ENCODE assay signal across 8 mouse cellular contexts in the genomic region with DNA sequence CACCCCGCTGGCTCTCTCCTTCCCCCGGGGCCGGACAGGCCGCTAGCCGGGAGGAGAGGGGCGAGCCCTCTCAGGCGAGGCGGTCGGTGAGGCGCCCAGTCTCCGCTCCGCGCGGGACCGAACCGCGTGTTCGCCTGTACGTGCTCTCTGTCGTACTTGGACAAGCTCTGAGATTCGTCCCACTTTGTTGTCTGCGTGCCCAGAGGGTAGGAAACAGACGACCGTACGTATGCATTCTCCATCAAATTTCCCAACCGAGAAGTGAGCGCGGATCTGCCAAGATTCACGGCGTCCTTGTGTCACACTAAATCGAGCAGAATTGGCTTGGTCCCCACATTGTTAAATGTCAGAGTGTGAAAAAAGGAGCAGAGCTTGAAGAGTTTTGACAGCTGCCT. TPM values are rescaled to one million over a fixed set of nuclear protein-coding genes. Genes with fewer than 3 reads are reported as not detected.
DNase-seq lines count a peak whose midpoint lies in the region; ATAC-seq and TF ChIP-seq lines count a peak whose summit lies in the region.

No protein-coding gene starts in this region.

- TF ChIP-seq CTCF in liver, adult 2 months (IDR thresholded peaks at IDR 0.05; ENCODE audit: low read depth, low read length), result no peak

- peak overlapping the region; percentile 94 for H3K27ac ChIP-seq in hindbrain, embryonic 13.5 days
- peak overlapping the region; percentile 13; the same call in 1 of the 2 replicates for H3K27ac ChIP-seq in liver, adult 2 months (replicated peaks; ENCODE audit: insufficient read depth, low read depth, low read length)

- peak overlapping the region; percentile 94 for H3K9ac ChIP-seq in hindbrain, embryonic 13.5 days
- peak overlapping the region; percentile 88 for H3K9ac ChIP-seq in liver, adult 2 months (ENCODE audit: low read depth, low read length)

- H3K4me1 ChIP-seq in erythroblast, embryonic 14.5 days (ENCODE audit: control insufficient read depth), result peaks cover 37% of the 10 kb centered on the region
- H3K4me1 ChIP-seq in hindbrain, embryonic 13.5 days (replicated peaks), result peaks cover 22% of the 10 kb centered on the region
- H3K4me1 ChIP-seq in liver, adult 2 months (ENCODE audit: control insufficient read depth, insufficient read depth, low read length), result peaks cover 1% of the 10 kb centered on the region; the same call in 1 of the 2 replicates

- DNase-seq in ovary, adult 18-20 months (ENCODE audit: low spot score), result peak; percentile 3
- no peak for DNase-seq in ovary, postnatal 36 days (ENCODE audit: low spot score)
- DNase-seq in liver, adult 2 months (ENCODE audit: extremely low read depth, low read depth, low spot score), result peak; percentile 29
- DNase-seq in T-cell, adult 2 months (ENCODE audit: low spot score), result no peak

- H3K4me3 ChIP-seq in erythroblast, embryonic 14.5 days (replicated peaks), result peak overlapping the region; percentile 78
- H3K4me3 ChIP-seq in hindbrain, embryonic 13.5 days, result peak overlapping the region; percentile 99
- H3K4me3 ChIP-seq in liver, adult 2 months (ENCODE audit: insufficient read depth, low read depth, low read length), result peak overlapping the region; percentile 82

- H3K27me3 ChIP-seq in erythroblast, embryonic 14.5 days (ENCODE audit: control insufficient read depth), result no peaks in the 10 kb centered on the region
- H3K27me3 ChIP-seq in hindbrain, embryonic 13.5 days, result no peaks in the 10 kb centered on the region
- H3K27me3 ChIP-seq in liver, adult 2 months (ENCODE audit: control insufficient read depth, insufficient read depth, low read length), result no peaks in the 10 kb centered on the region

- peaks cover 40% of the 10 kb centered on the region for H3K36me3 ChIP-seq in erythroblast, embryonic 14.5 days (ENCODE audit: control insufficient read depth)
- peaks cover under 1% of the 10 kb centered on the region; the same call in 1 of the 2 replicates for H3K36me3 ChIP-seq in hindbrain, embryonic 13.5 days
- peaks cover 2% of the 10 kb centered on the region; the same call in 1 of the 2 replicates for H3K36me3 ChIP-seq in liver, adult 2 months (ENCODE audit: control insufficient read depth, insufficient read depth, low read length)

- peak overlapping the region; percentile 92 for H3K4me2 ChIP-seq in hindbrain, embryonic 13.5 days

- H3K79me2 ChIP-seq in liver, adult 2 months (ENCODE audit: control insufficient read depth, insufficient read depth, low read length), result peaks cover 8% of the 10 kb centered on the region; the same call in 1 of the 2 replicates

- no peak for TF ChIP-seq POLR2A in liver, adult 2 months (IDR thresholded peaks at IDR 0.05; ENCODE audit: extremely low read depth, insufficient read depth, low read length)

- under 1% methylated on average over 28 of the region's 31 CpGs for WGBS in hindbrain, embryonic 13.5 days
- under 1% methylated on average over 31 of the region's 31 CpGs for WGBS in liver, adult 2 months

- H3K9me3 ChIP-seq in erythroblast, embryonic 14.5 days (ENCODE audit: control insufficient read depth, low read length), result no peaks in the 10 kb centered on the region
- H3K9me3 ChIP-seq in hindbrain, embryonic 13.5 days, result no peaks in the 10 kb centered on the region

- peak; percentile 21 for ATAC-seq in activated CD4-positive, CD25-positive, alpha-beta regulatory T cell, adult 4 months
- peak; percentile 85 for ATAC-seq in hindbrain, embryonic 13.5 days (ENCODE audit: low FRiP score)
- peak; percentile 30 for ATAC-seq in monocyte, adult 5-6 weeks (replicated peaks; ENCODE audit: insufficient number of reproducible peaks, low FRiP score, low TSS enrichment, poor library complexity, severe bottlenecking)

RNA-seq across cellular contexts. Expression of gene Dcun1d5, which starts 0.6 kb away (rescaled TPM):
- polyA plus RNA-seq in activated CD4-positive, CD25-positive, alpha-beta regulatory T cell, adult 4 months (2017; shearing (Covaris generic)), result 10 to 100 TPM; 21.1 to 39.6 TPM
- 6.6 and 10.5 TPM in 2 replicates for polyA plus RNA-seq in erythroblast, embryonic 14.5 days (2012)
- polyA plus RNA-seq in hindbrain, embryonic 13.5 days (2015; fragmentation: Nextera tagmentation; extraction: Ambion mirVana), result 115 and 117 TPM in 2 replicates
- total RNA-seq in liver, adult 2 months (2014; rRNA removed), result 27.0 and 33.5 TPM in 2 replicates
- 8.8 and 11.5 TPM in 2 replicates for polyA plus RNA-seq in liver, adult 2 months (2012; rRNA removed)
- 78.7 to 98.4 TPM (median 97.1 TPM) in 3 replicates for total RNA-seq in monocyte, adult 5-6 weeks (2017)

RNA-seq across cellular contexts. Expression of gene Dync2h1, which starts 0.6 kb away (rescaled TPM):
- polyA plus RNA-seq in activated CD4-positive, CD25-positive, alpha-beta regulatory T cell, adult 4 months (2017; shearing (Covaris generic)), result 1 to 10 TPM; 3.6 to 5.4 TPM
- 0.03 TPM in 1 of 2 replicates, not detected in the other for polyA plus RNA-seq in erythroblast, embryonic 14.5 days (2012)
- 22.0 and 23.2 TPM in 2 replicates for polyA plus RNA-seq in hindbrain, embryonic 13.5 days (2015; fragmentation: Nextera tagmentation; extraction: Ambion mirVana)
- total RNA-seq in liver, adult 2 months (2014; rRNA removed), result 3.6 and 4.2 TPM in 2 replicates
- polyA plus RNA-seq in liver, adult 2 months (2012; rRNA removed), result 0.14 and 0.18 TPM in 2 replicates
- 2.1 to 7.9 TPM (median 2.5 TPM) in 3 replicates for total RNA-seq in monocyte, adult 5-6 weeks (2017)

Comparison
In these comparisons a context has a peak if more than half of its experiments do, and no peak if none do; other contexts are left out.
1. DNase-seq: peak in ovary, adult 18-20 months (single experiment) and liver, adult 2 months (single experiment); none in ovary, postnatal 36 days (single experiment) and T-cell, adult 2 months (single experiment).
2. ATAC-seq: peak in every context shown above with its lines; median percentile 85 in hindbrain, embryonic 13.5 days; 30 in monocyte, adult 5-6 weeks; 21 in activated CD4-positive, CD25-positive, alpha-beta regulatory T cell, adult 4 months.
3. Peak in every context shown above with its lines, with median percentiles within 50 percentile points of each other: H3K4me3 ChIP-seq.